Mouse (Mus musculus): Measurements from ENCODE around the gene Etv2.
A peak's percentile ranks its signal among the peaks of the same experiment; 100 is the strongest.

Etv2 gene

DNA sequence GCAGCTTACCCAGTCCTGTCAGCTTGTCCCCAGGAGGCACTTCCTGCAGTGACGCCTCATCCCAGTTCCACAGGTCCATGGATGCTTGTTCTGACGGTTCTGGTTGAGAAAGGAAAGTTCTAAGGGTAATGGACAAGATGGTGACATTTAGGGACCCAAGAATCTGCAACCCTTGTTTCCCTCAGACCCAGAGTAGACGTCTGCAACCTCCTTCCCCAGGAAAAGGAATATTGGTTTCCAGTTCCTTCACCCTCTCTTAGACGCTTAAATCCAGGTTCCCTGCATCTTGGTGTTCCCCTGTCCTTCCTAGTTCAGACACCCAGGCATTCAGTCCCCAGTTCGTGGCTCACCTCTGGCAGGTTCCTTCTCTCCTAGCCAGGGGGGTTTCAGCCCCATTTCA, at the start of gene Etv2:
Gene Etv2, minus strand, starts transcription at position 101 of the 400 bp plus-strand sequence.
- DNase-seq (ENCODE audit: low spot score) = no peak

DNA sequence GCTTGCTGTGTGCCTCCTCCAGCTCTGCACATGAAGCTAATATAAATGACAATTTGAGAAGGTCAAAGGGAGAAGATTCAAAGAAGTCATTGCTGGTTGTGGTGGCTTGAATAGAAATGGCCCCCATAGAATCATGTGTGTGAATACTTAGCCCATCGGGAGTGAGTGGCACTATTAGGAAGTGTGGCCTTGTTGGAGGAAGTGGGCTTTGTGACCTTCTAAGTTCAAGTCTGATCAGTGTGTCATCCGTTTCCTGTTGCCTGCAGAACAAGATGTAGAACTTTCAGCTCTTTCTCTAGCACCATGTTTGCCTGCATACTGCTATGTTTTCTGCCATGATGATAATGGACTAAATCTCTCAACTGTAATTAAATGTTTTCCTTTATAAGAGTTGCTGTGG, 47.8 kb upstream of the Etv2 start:
- no peak for DNase-seq (ENCODE audit: low spot score)

DNA sequence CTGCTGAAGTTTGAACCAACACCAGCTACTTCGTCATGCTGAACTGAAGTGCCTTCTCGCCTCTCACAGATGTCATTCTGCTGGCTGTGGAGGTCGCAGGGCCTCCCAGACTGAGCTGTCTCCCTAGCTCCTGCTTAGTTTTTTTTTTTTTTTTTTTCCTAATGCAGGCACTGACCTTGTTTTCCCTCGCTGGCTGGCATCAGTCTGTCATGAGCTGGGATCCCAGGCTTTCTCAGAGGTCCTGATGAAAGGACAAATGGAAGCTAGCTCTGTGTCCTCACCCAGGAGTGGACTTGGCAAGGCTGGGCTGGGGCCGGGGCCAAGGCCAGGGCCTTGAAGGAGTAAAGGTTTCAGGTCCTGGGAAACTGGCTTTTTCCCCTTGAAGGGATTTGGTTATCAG, 46.2 kb upstream of the Etv2 start:
- DNase-seq (ENCODE audit: low spot score) = no peak

DNA sequence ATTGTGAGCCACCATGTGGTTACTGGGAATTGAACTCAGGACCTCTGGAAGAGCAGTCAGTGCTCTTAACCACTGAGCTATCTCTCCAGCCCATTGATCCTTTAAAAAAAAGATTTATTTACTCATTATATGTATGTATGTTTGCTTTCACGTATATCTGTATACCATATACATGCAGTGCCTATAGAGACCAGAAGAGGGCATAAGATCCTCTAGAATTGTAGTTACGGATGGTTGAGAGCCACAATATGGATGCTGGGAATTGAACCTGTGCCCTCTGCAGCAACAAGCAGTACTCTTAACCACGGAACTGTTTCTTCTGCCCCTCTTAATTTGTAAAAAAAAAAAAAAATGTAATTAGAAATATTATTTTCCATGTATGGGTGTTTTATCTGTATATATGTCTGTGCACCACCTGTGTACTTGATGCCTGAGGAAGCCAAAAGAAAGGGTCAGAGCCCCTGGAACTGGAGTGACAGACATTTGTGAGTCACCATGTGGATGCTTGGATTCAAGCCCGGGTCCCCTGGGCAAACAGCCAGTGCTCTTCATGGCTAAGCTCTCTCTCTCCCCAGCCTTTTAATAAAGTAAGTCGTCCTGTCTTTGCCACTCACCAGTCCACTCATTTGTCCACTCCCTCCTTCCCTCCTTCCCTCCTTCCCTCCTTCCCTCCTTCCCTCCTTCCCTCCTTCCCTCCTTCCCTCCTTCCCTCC, 42.8 kb upstream of the Etv2 start:
- DNase-seq (ENCODE audit: low spot score) = no peak

DNA sequence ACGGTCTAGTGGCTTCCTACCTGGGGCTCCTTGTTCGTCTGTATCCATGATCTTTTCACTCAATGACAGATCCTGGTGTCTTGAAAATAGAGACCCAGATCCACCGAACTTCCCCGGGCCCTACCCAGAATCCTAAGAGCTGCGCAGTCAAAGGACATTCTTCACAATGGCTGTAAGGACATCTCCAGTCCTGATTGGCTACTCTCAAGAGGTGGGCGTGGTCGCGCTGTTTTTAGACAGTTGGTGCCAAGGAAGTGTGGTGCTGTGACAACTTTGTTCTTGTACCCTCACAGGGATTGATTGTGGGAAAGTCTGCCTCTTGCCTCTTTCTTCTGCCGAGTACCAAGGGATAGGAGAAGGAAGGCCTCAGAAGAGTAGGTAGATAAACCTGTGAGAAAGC, 35.8 kb upstream of the Etv2 start, which contains the start of gene Pmis2:
Gene Pmis2, minus strand, starts transcription at position 126 of the 400 bp plus-strand sequence.
- no peak for DNase-seq (ENCODE audit: low spot score)

DNA sequence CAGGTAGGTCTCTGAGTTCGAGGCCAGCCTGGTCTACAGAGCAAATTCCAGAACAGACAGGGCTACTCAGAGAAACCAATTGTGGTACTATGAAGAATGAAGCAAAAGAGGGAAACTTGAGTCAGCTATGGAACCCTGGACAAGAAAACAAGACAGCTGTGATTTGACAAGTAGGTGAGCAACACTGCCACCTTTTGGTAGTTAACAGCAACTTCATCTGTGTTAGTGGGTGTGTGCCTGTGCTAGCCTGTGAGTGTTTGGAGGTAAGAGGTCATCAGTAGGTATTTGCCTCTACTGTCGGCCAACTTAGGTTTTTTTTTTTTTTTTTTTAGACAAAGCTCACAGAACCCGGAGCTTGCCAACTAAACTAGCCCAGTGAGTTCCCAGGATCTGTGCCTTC, 33.6 kb upstream of the Etv2 start:
- no peak for DNase-seq (ENCODE audit: low spot score)

DNA sequence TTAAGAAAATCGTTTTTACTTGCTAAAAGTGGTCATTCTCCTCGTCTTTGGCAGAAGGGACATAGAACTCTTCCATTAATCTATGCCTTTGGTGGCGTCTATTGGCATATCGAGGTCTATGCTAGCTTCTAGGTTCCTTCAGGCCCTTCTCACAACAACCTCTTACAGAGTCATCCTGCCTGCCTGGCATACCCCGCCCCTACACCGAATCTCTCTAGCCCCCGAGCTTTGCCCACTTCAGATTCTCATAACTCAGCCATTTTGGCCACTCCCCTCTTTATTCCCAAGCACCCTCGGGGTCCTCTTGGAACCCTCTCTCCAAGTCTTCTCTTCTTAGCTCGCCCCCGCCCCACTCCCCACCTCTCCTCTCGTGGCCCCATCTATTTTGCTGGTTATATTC, 29.7 kb upstream of the Etv2 start:
- no peak for DNase-seq (ENCODE audit: low spot score)

DNA sequence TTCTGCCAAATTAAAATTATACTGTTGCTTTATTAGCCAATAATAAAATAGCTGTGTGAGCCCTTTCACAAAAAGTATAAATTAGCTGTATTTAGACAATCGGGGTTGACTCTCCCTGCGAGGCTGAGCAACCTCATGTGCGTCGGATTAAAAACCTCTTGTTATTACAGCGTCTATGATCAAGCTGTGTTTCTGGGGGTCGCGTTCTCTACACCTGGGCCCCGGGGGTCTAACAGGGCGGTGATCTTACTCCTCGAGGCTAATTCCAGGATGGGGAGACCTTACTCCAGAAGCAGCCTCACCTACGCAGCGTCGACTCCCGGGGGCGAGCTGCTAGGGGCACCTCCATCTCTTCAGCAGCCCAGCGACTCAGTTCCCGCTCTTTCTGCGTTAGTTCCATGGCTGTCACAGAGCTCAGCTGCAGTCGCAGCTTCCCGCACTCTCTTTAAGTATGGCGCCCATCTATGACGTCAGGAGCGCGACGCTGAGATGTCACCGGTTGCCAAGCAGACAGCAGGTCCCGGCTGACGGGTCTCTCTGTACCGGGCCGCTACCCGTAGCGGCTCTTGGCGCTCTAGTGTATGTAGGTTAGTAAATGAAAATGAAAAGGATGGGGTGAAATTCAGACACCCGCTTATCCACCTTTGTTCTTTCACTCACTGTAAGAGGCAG, 29.0 kb upstream of the Etv2 start, which contains the start of gene Haus5:
Gene Haus5, minus strand, starts transcription at position 466 of the 672 bp plus-strand sequence.
- DNase-seq (ENCODE audit: low spot score) = peak; percentile 80

DNA sequence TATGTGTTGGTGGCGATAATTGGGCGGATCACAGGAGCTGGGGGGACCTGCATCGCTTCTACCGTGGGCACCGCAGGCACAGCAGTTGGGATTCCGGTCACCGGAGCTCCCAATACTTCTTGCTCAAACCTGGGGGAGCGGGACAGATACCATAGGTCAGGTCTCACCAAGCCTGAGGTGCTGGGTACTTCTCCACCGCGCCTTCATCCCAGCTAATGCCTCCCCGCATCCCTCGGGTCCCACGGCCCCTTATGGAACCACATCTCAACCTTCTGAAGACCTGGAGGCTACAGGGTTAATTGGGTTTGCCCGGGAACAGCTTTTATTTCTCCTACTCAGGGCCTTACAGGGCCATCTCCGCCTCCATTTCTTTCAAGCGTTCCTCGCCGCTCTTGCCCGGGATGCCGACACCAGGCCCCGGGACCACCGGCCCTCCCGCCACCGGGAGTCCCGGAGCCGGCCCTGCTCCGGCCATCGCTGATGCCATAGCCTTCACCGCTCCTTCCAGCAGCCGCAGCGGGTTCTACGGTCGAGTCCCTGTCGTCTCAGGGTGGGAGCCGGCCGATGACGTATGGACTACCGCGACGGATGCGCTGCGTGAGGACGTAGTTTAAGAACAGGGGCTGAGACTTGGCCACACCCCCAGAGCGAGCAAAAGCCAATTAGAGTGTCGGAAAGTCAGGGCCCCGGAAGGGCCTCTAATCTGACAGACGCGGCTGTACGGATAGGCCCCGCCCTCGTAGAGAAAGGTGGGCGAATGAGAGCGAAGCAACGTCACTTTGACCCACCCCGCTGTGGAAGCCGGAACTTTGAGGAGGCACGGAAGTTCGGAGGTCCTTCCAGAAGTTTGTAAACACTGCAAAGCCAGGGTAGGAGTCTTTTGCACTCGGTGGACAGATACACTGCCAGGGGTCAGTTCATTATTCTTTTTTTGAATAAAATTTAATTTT, 14.2 kb upstream of the Etv2 start, which contains the start of gene Rbm42:
Gene Rbm42, minus strand, starts transcription at position 727 of the 950 bp plus-strand sequence.
- DNase-seq (ENCODE audit: low spot score) = peak; percentile 95

DNA sequence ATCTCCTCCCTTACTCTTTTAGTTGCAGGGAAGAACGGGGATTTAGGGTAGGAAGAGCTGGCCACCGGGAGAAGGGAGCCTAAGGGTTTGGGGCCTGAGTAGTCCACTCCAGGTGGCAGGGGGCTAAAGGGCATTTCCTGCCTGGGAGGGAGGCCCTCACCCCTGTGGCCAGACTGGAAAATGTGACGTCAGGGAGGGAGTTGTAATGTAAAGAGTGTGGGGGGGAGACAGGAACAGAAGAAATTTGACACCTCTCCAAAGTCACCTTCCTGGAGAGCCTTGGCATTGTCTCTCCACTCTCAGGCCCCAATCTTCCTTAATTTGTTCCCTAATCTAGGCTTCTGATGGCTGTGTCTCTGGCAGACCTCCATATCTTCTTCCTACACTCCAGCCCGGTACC, 3.4 kb upstream of the Etv2 start:
- no peak for DNase-seq (ENCODE audit: low spot score)

DNA sequence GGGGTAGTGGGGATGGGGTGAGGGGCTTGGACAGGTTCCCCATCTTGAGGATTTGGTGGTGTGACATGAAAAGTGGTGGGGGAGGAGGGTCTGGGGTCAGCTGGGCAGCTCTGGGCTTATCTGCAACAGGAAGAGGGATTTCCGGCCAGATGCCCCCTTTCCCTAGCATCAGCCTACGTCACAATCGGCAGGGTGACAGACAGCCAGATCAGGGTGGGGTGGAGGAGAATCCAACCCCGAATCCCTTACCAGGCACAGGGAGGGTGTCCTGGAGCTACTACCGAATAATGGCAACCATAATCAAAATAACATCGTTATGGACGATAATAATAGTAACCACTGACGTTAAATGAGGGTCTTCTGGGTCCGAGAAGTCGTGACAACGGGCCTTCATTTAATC, 743 bp upstream of the Etv2 start:
- no peak for DNase-seq (ENCODE audit: low spot score)

DNA sequence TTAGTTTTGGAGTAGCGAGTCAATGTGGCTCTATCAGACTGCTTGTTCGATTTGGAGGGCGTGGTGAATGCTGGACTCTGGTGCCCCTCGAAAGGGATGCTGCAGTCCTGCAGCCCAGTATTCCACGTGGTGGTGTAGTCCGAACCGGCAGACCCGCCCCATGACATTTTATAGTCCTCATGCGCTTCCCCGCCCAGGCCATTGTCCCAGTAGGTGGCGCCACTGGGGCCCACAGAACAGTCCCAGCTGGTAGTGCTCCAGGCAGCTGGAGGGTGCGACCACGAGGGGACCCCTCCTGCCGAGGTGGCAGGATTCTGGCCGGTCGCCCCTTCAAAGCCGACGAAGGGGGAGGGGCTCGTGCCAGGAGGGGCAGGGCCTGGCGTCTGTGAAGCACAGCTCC, 1.0 kb downstream of the Etv2 start:
- peak; percentile 44 for DNase-seq (ENCODE audit: low spot score)

DNA sequence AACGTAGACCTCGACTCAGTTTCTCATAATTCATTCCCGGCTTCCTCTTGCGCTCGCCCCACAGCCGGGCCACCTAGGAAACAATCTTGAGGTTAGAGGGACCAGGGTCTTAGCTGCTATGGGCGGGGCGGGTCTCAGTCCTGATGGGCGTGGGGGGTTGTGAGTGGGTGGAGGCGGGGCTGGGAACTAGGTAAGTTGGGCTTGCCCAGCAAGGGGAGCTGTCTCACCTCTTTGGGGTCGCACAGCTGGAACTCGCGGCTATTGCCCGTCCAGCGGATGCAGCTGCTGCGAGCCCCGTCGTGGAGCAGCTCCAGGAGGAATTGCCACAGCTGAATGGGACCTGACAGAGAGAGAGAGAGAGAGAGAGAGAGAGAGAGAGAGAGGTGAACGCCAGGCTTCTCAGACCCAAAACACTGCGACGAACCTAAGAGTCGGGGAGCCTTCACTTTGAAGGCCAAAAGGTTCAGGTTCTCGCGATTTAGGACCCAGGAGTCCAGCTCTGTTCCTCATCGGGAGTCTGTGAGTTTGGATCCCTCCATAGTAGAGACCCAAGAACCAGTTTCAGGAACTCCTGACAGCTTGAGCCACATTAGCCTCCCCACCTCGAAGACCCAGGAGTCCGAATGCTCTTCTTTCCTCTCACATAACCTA, 1.8 kb downstream of the Etv2 start:
- no peak for DNase-seq (ENCODE audit: low spot score)

DNA sequence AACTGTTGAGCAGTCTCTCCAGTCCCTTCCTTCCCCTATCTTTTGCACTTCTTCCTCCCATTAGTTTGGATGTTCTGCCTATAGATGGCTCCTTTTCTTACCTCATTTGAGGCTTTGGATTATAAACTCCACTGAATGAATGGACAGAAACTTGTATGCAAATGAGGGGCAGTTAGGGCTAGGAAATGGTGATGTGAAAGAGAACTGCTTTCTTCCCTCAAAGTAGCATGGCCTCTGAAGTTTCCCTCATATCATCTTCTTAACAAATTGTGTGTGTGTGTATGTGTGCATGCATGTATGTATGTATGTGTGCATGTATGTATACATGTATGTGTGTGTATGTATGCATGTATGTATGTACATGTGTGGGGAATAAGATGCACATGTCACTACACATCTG, 6.6 kb downstream of the Etv2 start:
- no peak for DNase-seq (ENCODE audit: low spot score)

DNA sequence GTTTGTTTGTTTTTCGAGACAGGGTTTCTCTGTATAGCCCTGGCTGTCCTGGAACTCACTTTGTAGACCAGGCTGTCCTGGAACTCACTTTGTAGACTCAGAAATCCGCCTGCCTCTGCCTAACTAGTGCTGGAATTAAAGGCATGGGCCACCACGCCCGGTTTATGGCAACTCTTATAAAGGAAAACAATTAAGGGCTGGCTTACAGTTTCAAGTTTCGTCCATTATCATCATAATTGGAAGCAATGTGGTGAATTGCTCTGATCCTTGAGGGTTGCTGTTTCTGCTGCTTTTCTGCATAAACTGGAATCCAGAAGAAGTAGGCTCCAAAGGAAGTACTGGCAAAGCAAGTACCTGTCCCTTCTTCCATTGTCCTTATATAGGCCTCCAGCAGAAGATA, 9.0 kb downstream of the Etv2 start:
- no peak for DNase-seq (ENCODE audit: low spot score)

DNA sequence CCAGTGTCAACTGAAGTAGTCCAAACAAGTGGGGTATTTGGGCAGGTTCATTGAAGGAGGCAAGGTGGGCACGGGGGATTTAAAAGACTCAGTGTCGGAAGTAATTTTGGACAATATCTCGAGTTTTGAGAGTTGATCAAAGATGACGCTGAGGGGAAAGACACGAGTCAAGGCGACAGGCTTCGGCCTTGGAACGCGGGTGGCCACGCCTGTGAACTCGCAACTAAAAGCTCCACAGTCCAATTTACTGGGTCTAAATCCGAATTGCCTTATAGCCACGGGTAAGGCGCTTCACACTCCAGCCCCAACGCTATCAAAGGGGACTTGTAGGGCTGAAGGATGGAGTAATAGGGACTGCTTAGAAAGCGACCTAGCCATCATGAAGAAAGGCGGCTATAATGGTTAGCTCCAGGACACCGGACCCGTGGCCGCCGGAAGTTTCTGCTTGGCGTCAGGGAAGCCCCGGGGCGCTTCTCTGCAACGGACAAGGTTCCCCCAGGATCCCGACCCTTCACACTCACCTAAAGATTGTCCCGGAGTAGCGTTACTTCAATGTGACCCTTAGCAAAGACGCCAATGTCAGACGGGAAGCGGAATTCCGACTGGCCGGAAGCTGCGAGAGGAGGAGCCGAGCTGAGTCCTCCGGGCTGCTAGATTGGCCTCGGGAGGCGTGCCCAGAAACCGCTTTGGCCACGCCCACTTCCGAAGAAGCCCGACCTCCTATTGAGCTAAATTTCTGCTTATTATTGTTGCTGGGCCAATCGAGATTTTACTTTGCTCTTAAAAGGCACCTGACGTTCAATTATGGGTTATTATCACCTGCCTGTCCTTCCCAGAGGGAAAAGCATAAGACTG, 9.9 kb downstream of the Etv2 start, which contains the start of gene Cox6b1:
Gene Cox6b1, minus strand, starts transcription at position 622 of the 855 bp plus-strand sequence.
- DNase-seq (ENCODE audit: low spot score) = peak; percentile 84

DNA sequence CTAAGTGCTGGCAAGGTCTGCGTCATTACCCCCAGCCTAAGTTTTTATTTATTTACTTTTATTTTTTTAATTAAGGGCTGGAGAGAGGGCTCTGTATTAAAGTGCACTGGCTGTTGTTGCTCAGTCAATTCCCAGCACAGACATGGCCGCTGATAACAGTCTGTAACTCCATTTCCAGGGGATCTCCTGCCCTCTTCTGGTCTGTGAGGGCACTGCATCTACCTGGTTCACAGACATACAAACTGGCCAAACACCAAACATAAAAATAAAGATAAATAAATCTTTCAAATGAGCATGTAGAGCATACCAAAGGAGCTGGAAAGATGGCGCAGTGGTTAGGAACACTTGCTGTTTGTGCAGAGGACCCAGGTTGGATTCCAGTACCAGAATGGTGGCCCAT, 16.4 kb downstream of the Etv2 start:
- DNase-seq (ENCODE audit: low spot score) = peak; percentile 22

DNA sequence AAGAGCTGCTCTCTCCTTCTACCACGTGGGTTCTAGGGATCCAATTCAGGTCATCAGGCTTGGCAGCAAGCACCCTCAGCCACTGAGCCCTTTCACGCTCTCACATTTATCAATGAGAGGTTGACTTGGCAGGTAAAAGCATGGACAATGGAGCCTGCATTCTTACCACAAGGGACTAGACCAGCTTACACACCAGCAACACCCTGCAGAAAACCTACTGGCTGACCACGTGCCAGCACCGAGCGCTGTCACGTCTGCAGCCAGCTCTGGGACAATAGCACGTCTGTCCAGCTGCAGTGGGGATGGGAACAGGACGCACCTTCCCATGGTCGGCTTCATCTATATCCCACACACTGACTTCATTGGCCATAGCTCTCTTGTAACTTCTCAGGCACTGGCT, 17.0 kb downstream of the Etv2 start:
- no peak for DNase-seq (ENCODE audit: low spot score)

DNA sequence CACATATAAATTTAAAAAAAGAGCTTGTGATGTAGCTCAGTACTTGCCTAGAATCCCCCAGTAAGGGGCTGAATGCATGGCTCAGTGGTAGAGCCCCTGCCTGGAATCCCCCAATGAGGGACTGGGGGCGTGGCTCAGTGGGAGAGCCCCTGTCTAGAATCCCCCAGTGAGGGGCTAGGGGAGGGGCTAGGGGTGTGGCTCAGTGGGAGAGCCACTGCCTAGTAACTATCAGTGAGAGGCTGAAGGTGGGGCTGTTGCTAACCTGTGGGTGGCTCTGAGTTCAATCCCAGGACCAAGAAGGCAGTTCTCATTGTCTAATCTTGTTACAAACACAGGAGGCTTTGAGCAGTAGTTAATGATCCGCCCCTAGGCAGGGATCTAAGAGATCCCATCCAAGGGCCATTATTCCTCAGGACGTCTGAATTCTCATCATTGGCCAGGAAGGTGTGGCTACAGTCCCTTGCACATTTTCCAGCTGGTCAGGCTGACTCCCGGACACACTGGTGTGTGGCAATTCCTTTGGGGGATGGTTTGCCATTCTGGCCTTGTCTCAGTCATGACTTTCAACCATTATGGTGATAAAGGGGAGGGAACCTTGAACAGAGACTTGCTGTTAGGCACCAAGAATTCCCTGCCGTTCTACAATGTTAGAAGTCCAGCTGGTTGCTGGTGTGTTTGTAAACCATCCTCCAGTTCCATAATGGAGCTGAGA, 20.4 kb downstream of the Etv2 start:
- no peak for DNase-seq (ENCODE audit: low spot score)

DNA sequence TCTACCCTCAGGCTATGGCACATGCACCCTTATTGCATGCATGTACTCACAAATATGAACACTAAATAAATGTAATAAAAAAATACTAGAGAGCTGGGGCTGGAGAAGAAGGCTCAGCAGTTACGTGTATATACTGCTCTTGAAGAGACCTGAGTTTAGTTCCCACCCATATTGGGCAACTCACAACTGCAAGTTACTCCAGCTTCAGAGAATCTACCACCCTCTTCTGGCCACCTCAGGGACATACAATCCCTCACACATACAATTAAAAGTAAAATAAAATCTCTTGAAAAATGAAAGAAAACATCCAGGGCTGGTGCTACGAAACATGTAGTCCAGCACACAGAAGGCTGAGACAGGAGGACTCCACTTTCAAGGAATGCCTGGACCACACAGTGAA, 21.2 kb downstream of the Etv2 start:
- DNase-seq (ENCODE audit: low spot score) = no peak
